Mouse (Mus musculus) liver, embryonic 11.5 days (tissue): Measurements from ENCODE around the gene Tlx1. TPM values are rescaled to one million over a fixed set of nuclear protein-coding genes. Genes with fewer than 3 reads are reported as not detected.

Experiments
- ATAC-seq: fragments of 200-750 bp; cut with Nextera tagmentation; replicated peaks from 2 replicates; pipeline ENCODE4 v1.8.0; 2017; ENCODE audit warnings: moderate number of reproducible peaks, mild to moderate bottlenecking, moderate TSS enrichment, moderate library complexity; ENCODE audit not compliant: low FRiP score
- DNase-seq: peaks from one replicate; pipeline ENCODE4 v3.0.0-alpha.2; 2017; ENCODE audit warnings: low spot score
- H3K27ac ChIP-seq: fragments of 300-500 bp; sonication (generic); 2 replicates; pipeline ENCODE4 v1.5.1; 2014; ENCODE audit warnings: mild to moderate bottlenecking, low read depth, low read length, control low read depth
- H3K27me3 ChIP-seq: fragments of 300-500 bp; sonication (generic); replicated peaks from 2 replicates; pipeline ENCODE4 v1.6.1; 2014; ENCODE audit warnings: low read length, mixed read lengths; ENCODE audit not compliant: control insufficient read depth, insufficient read depth
- H3K36me3 ChIP-seq: fragments of 300-500 bp; sonication (generic); 2 replicates; pipeline ENCODE4 v1.6.1; 2014; ENCODE audit warnings: mild to moderate bottlenecking, low read length, moderate library complexity, mixed read lengths; ENCODE audit not compliant: control insufficient read depth, insufficient read depth
- H3K4me1 ChIP-seq: fragments of 300-500 bp; sonication (generic); replicated peaks from 2 replicates; pipeline ENCODE4 v1.6.1; 2014; ENCODE audit warnings: low read length, mixed read lengths; ENCODE audit not compliant: control insufficient read depth, insufficient read depth
- H3K4me2 ChIP-seq: fragments of 300-500 bp; sonication (generic); 2 replicates; pipeline ENCODE4 v1.6.1; 2014; ENCODE audit warnings: mild to moderate bottlenecking, control low read depth, moderate library complexity
- H3K4me3 ChIP-seq: fragments of 300-500 bp; sonication (generic); 2 replicates; pipeline ENCODE4 v1.5.1; 2014; ENCODE audit warnings: low read depth, low read length, control low read depth
- H3K9ac ChIP-seq: fragments of 300-500 bp; sonication (generic); 2 replicates; pipeline ENCODE4 v1.6.1; 2014; ENCODE audit warnings: low read depth, low read length, control low read depth
- H3K9me3 ChIP-seq: fragments of 300-500 bp; sonication (generic); 2 replicates; pipeline ENCODE4 v1.6.1; 2016; ENCODE audit warnings: low read length, inconsistent platforms, mixed read lengths; ENCODE audit not compliant: control insufficient read depth
- WGBS: fragments of 180-500 bp; shearing (Covaris S2); extraction: QIAGEN DNeasy Blood & Tissue Kit; methylation state at CpG from one replicate; pipeline ENCODE4 v1.1.7; 2014; 5-methylcytosine and 5-hydroxymethylcytosine counted together
- polyA plus RNA-seq: library from polyadenylated mRNA; unstranded; fragments of >200 nt; fragmentation: Nextera tagmentation; extraction: Ambion mirVana; gene quantifications from 2 replicates; pipeline ENCODE4 v1.2.1, GENCODE M21; 2014

Gene Tlx1
- polyA plus RNA-seq, 1 experiment from 2014 or later, result 0.32 TPM

- peak overlapping the region; percentile 24 for H3K4me2 ChIP-seq
- H3K4me3 ChIP-seq, result no peak overlapping the region; the same call in 1 of the 2 replicates
- no peak for ATAC-seq
- WGBS, result 2% methylated on average over 12 of the region's 12 CpGs
- H3K9ac ChIP-seq, result no peak overlapping the region
- no peaks in the 10 kb centered on the region for H3K36me3 ChIP-seq
- H3K9me3 ChIP-seq, result no peaks in the 10 kb centered on the region
- DNase-seq, result no peak
- no peaks in the 10 kb centered on the region for H3K4me1 ChIP-seq
- H3K27ac ChIP-seq, result no peak overlapping the region
- H3K27me3 ChIP-seq, result peaks cover 97% of the 10 kb centered on the region
Observed at GRCm38 (mm10) chr19:45161093-45161492, 10.6 kb downstream of the Tlx1 start.

- ATAC-seq (no peak), DNase-seq (no peak)
- no peak overlapping the region for H3K9ac ChIP-seq
- H3K4me3 ChIP-seq, result no peak overlapping the region
- H3K27ac ChIP-seq, result no peak overlapping the region
- no peaks in the 10 kb centered on the region for H3K36me3 ChIP-seq
- peaks cover 95% of the 10 kb centered on the region for H3K27me3 ChIP-seq
- WGBS, result 40% methylated on average over 7 of the region's 7 CpGs
- H3K4me2 ChIP-seq, result no peak overlapping the region
- H3K9me3 ChIP-seq, result no peaks in the 10 kb centered on the region
- no peaks in the 10 kb centered on the region for H3K4me1 ChIP-seq
Observed at GRCm38 (mm10) chr19:45162181-45162580, 11.7 kb downstream of the Tlx1 start.

- no peak overlapping the region for H3K9ac ChIP-seq
- no peak overlapping the region for H3K4me3 ChIP-seq
- H3K4me1 ChIP-seq, result no peaks in the 10 kb centered on the region
- H3K9me3 ChIP-seq, result no peaks in the 10 kb centered on the region
- DNase-seq (no peak), ATAC-seq (no peak)
- no peaks in the 10 kb centered on the region for H3K36me3 ChIP-seq
- 11% methylated on average over 12 of the region's 12 CpGs for WGBS
- H3K27me3 ChIP-seq, result peaks cover 94% of the 10 kb centered on the region
- H3K4me2 ChIP-seq, result no peak overlapping the region
- H3K27ac ChIP-seq, result no peak overlapping the region
Observed at GRCm38 (mm10) chr19:45162871-45163270, 12.4 kb downstream of the Tlx1 start.

- Histone ChIP-seq H3K4me1 (no peaks in the 10 kb centered on the region), H3K4me2 (no peak overlapping the region), H3K36me3 (no peaks in the 10 kb centered on the region), H3K27ac (no peak overlapping the region), H3K9me3 (no peaks in the 10 kb centered on the region), H3K27me3 (peaks cover 35% of the 10 kb centered on the region), H3K9ac (no peak overlapping the region), H3K4me3 (no peak overlapping the region)
- DNase-seq (no peak), ATAC-seq (no peak)
- WGBS, result 61% methylated on average over 7 of the region's 7 CpGs
Observed at GRCm38 (mm10) chr19:45170451-45170850, 20.0 kb downstream of the Tlx1 start.

GRCm38 (mm10) chr19:45174803-45175202, 24.3 kb downstream of the Tlx1 start:
- H3K4me2 ChIP-seq, result no peak overlapping the region
- H3K4me3 ChIP-seq, result no peak overlapping the region
- H3K9ac ChIP-seq, result no peak overlapping the region
- no peak overlapping the region for H3K27ac ChIP-seq
- peaks cover 8% of the 10 kb centered on the region; the same call in 1 of the 2 replicates for H3K27me3 ChIP-seq
- 61% methylated on average over 7 of the region's 7 CpGs for WGBS
- no peaks in the 10 kb centered on the region for H3K9me3 ChIP-seq
- H3K36me3 ChIP-seq, result no peaks in the 10 kb centered on the region
- 0 out of 2 replicates have a peak, but pooled peaks cover 2% of the 10 kb centered on the region for H3K4me1 ChIP-seq
- DNase-seq (no peak), ATAC-seq (no peak)

- no peaks in the 10 kb centered on the region for H3K36me3 ChIP-seq
- peaks cover 4% of the 10 kb centered on the region; the same call in 1 of the 2 replicates for H3K27me3 ChIP-seq
- H3K9ac ChIP-seq, result no peak overlapping the region
- H3K4me3 ChIP-seq, result no peak overlapping the region
- H3K27ac ChIP-seq, result no peak overlapping the region
- ATAC-seq, result peak; percentile 29; the same call in 1 of the 2 replicates
- peak overlapping the region; percentile 16 for H3K4me2 ChIP-seq
- H3K4me1 ChIP-seq, result 0 out of 2 replicates have a peak, but pooled peaks cover 2% of the 10 kb centered on the region
- WGBS, result 37% methylated on average over 8 of the region's 8 CpGs
- H3K9me3 ChIP-seq, result no peaks in the 10 kb centered on the region
- no peak for DNase-seq
Observed at GRCm38 (mm10) chr19:45176269-45176668, 25.8 kb downstream of the Tlx1 start.

- Histone ChIP-seq H3K9ac (no peak overlapping the region), H3K27ac (no peak overlapping the region), H3K27me3 (peaks cover 2% of the 10 kb centered on the region; the same call in 1 of the 2 replicates), H3K36me3 (no peaks in the 10 kb centered on the region), H3K9me3 (no peaks in the 10 kb centered on the region), H3K4me2 (peak overlapping the region; percentile 16; the same call in 1 of the 2 replicates), H3K4me3 (no peak overlapping the region), H3K4me1 (0 out of 2 replicates have a peak, but pooled peaks cover 2% of the 10 kb centered on the region)
- WGBS, result 18% methylated on average over 26 of the region's 26 CpGs
- peak; percentile 54 for DNase-seq
- no peak for ATAC-seq
Observed at GRCm38 (mm10) chr19:45177004-45177737, 26.7 kb downstream of the Tlx1 start.

- H3K27ac ChIP-seq, result no peak overlapping the region
- DNase-seq (no peak), ATAC-seq (no peak)
- H3K9me3 ChIP-seq, result no peaks in the 10 kb centered on the region
- no peak overlapping the region for H3K4me3 ChIP-seq
- no peak overlapping the region for H3K4me2 ChIP-seq
- no peaks in the 10 kb centered on the region for H3K27me3 ChIP-seq
- H3K9ac ChIP-seq, result no peak overlapping the region
- WGBS, result 72% methylated on average over 4 of the region's 4 CpGs
- H3K4me1 ChIP-seq, result 0 out of 2 replicates have a peak, but pooled peaks cover 2% of the 10 kb centered on the region
- H3K36me3 ChIP-seq, result no peaks in the 10 kb centered on the region
Observed at GRCm38 (mm10) chr19:45179451-45179850, 29.0 kb downstream of the Tlx1 start.

- WGBS, result 75% methylated on average over 5 of the region's 5 CpGs
Observed at GRCm38 (mm10) chr19:45180447-45180846, 30.0 kb downstream of the Tlx1 start.

More at GRCm38 (mm10) chr19:45180447-45180846, 30.0 kb downstream of the Tlx1 start:
- ATAC-seq, result no peak
- H3K9me3 ChIP-seq, result no peaks in the 10 kb centered on the region
- no peak for DNase-seq
- H3K27ac ChIP-seq, result no peak overlapping the region
- H3K9ac ChIP-seq, result no peak overlapping the region
- no peak overlapping the region for H3K4me3 ChIP-seq
- H3K4me1 ChIP-seq, result 0 out of 2 replicates have a peak, but pooled peaks cover 2% of the 10 kb centered on the region
- no peak overlapping the region for H3K4me2 ChIP-seq
- no peaks in the 10 kb centered on the region for H3K36me3 ChIP-seq
- no peaks in the 10 kb centered on the region for H3K27me3 ChIP-seq
